Mouse (Mus musculus): Measurements from ENCODE around the gene Gm21973.

Gm21973 gene

DNA sequence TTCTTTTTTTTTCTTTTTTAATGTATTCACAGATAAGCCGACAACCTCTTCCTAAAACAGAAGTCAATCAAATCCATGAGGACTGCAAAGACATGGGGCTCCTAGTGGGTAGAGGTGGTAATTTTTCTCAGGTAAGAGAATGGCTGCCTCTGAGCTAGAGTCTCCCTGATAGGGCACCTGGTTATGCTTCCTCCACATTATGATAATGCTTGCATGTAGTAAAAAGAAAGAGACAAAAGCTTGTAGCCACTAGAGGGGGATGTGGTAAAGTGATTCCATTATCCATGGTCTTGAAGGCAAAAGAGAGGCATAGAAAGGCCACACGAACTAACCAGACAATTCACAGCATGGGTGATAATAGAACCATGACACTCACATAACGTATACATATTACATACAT is 75.2 kb downstream of the Gm21973 start:
- peak; percentile 28 for DNase-seq (ENCODE audit: low spot score)

DNA sequence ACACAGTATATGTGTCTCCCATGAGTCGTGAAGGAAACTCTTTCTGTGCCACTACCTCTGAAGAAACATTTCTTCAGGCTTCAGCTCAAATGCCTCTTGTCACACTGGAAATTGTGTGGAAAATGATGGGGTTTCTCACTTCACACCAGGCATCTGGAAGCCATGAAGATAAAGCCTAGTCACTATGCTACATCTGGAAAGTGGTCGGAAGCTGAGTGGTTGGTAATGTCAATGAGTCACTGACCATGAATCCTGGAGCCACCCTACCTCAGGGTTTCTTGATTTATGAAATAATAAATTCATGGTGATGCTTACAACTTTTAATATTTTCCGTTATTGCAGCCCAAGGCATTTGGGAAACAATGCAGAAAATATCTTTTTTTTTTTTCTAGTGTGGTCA is 84.7 kb downstream of the Gm21973 start:
- DNase-seq (ENCODE audit: low spot score) = no peak

DNA sequence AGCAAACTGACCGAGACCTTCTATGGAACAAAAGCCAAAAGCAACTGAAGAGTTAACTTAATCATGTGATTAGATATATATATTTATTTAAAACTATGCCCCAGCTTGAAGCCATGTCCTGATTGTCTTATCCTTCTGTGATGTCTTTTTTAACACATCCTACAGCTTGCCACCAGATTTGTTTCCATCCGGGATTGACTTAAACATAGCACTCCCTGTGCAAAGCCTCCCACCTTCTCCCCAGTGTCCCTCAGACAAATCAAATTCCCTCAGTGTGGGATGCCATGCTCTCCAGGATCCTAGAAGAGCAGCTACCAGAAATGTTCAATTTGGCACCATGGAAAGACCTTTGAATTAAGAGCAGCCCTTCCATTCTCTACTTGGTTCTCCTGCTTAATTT is 85.7 kb downstream of the Gm21973 start:
- DNase-seq (ENCODE audit: low spot score) = peak; percentile 10

DNA sequence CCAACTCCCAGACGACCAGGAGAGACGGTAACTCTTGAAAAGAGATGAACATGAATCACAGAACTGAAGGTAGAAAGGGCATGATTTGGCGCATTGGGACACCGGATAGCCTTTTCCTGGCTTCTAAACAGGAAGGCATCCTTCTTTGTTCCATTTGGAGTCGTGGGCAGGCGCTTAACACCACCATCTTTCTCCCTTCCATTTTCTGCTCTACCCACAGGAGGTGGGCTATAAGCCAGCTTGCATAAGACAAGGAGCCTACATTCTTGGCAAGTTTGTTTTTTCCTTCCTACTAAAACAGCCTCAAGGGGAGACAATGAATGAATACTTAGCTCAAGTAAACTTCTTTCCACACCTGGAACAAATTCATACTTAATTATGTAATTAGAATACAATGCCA is 88.5 kb downstream of the Gm21973 start:
- no peak for DNase-seq (ENCODE audit: low spot score)

DNA sequence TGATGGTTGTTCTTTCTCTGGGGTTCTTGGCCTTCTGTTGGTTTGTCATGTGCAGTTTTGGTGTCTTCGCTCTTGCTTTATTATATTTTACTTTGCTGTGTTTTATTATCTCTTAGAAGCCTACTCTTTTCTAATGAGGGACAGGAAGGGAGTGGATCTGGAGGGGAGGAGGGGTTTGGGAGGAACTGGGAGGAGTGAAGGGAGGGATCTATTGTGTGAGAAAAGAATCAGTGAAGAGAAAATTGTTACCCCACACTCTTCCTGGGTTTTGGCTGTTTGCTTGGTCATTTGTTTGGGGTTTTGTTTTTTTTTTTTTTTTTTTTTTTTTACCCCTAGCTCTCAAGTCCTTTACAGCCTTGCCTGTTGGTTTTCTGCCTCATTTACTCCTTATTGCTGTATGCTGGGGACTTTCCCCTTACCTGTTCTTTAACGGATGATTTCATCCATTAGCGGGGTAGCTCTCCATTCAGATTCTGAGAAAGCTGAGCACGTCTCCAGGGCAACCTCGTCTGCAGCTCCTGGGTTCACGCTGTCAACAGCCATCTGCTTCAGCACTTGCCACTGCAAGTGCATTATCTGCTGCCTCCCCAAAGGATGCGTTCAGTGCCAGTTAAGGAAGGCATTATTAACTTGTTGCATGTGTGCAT is 96.1 kb downstream of the Gm21973 start:
- no peak for DNase-seq (ENCODE audit: low spot score)

DNA sequence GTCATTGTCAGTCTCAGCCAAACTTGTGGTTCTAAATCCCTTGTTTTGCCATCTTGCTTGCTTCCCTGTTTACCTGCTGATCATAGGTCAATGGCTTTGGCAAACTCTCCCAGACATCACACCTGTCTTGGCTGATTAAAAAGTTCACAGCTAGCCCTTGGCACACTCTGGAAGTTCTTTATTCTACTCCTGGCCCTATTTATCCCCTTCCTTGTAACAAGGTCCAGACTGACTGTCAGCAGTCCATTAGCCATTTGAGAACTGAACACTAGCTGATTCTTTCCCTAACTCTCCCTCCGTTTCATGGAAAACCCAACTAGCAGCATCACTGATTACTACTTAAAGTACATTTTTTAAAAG is 96.6 kb downstream of the Gm21973 start:
- no peak for DNase-seq (ENCODE audit: low spot score)
